Mouse (Mus musculus) erythroblast, embryonic 14.5 days (primary cell): ENCODE data around the gene Fam187b. TPM values are rescaled to one million over a fixed set of nuclear protein-coding genes. Genes with fewer than 3 reads are reported as not detected.

Experiments
- H3K27me3 ChIP-seq: 2 replicates; pipeline ENCODE4 v1.6.1; 2012; ENCODE audit warnings: inconsistent platforms; ENCODE audit not compliant: control insufficient read depth
- H3K36me3 ChIP-seq: 2 replicates; pipeline ENCODE4 v1.6.1; 2012; ENCODE audit warnings: mild to moderate bottlenecking, inconsistent platforms; ENCODE audit not compliant: control insufficient read depth
- H3K4me1 ChIP-seq: 2 replicates; pipeline ENCODE4 v1.6.1; 2012; ENCODE audit warnings: inconsistent platforms; ENCODE audit not compliant: control insufficient read depth
- H3K4me3 ChIP-seq: replicated peaks from 2 replicates; pipeline ENCODE3; 2012; ENCODE audit warnings: moderate library complexity, mild to moderate bottlenecking, inconsistent platforms
- H3K9me3 ChIP-seq: 2 replicates; pipeline ENCODE4 v1.6.1; 2012; ENCODE audit warnings: low read length, inconsistent platforms, mixed read lengths; ENCODE audit not compliant: control insufficient read depth
- GATA1 ChIP-seq: IDR thresholded peaks from 2 replicates; pipeline ENCODE4 v1.6.1; 2012; ENCODE audit warnings: low read length, inconsistent platforms, mixed read lengths
- TAL1 ChIP-seq: IDR thresholded peaks from 3 replicates; pipeline ENCODE4 v1.6.1; 2012; ENCODE audit warnings: low read length, inconsistent platforms, mixed read lengths
- polyA plus RNA-seq: library from polyadenylated mRNA; stranded (reverse); fragments of >175 nt; gene quantifications from 2 replicates; pipeline ENCODE4 v1.2.3, GENCODE M21; 2012

Gene Fam187b
- polyA plus RNA-seq, 1 experiment = not detected

DNA sequence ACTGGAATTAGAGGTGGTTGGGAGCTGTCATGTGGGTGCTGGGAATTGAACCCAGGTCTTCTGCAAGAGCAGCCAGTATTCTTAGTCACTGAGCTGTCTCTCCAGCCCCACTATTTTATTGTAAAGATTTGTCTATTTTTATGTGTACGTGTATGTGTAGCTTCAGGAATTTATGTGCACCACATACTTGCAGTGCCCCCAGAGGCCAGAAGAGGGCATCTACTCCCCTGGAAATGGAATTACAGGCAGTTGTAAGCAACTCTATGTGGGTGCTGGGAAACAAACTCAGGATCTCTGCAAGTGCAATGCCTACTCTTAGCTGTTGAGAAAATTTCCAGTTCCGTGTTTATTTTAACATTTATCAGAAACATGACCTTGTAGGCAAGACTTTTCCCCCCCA lies 22.9 kb downstream of the Fam187b start:
- 0 out of 2 replicates have a peak, but pooled peaks cover 2% of the 10 kb centered on the region for H3K9me3 ChIP-seq
- no peak overlapping the region for H3K4me3 ChIP-seq
- H3K36me3 ChIP-seq = no peaks in the 10 kb centered on the region
- no peaks in the 10 kb centered on the region for H3K27me3 ChIP-seq
- TF ChIP-seq GATA1 (no peak), TAL1 (no peak)
- no peaks in the 10 kb centered on the region for H3K4me1 ChIP-seq

DNA sequence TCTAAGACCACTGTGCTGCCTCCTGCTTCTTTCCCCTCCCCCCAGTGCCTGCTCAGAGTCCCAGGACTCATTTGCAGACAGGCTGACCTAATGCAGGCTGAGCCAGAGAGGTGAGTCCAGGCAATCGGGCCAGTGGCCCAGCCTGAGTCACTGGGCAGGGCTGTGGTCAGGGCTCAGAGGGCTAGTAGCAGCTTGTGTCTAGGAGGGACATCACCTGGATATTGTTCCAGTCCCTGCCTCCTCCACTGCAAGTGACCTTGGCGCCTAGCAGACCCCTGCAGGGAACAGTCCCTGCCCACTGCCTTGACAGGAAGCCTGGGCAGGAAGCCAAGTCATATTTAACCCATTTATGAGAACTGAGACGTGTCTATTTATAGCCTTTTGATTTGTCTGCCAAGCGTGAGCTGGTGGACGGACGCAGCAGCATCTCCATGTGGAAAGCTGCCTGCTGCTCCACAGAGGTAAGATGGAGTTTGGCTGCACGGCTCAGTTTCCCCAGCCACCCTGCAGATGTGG lies 27.0 kb downstream of the Fam187b start:
- no peaks in the 10 kb centered on the region for H3K27me3 ChIP-seq
- no peaks in the 10 kb centered on the region for H3K36me3 ChIP-seq
- H3K4me3 ChIP-seq = no peak overlapping the region
- TF ChIP-seq TAL1 = no peak
- TF ChIP-seq GATA1 = no peak
- 0 out of 2 replicates have a peak, but pooled peaks cover 2% of the 10 kb centered on the region for H3K9me3 ChIP-seq
- H3K4me1 ChIP-seq = no peaks in the 10 kb centered on the region

DNA sequence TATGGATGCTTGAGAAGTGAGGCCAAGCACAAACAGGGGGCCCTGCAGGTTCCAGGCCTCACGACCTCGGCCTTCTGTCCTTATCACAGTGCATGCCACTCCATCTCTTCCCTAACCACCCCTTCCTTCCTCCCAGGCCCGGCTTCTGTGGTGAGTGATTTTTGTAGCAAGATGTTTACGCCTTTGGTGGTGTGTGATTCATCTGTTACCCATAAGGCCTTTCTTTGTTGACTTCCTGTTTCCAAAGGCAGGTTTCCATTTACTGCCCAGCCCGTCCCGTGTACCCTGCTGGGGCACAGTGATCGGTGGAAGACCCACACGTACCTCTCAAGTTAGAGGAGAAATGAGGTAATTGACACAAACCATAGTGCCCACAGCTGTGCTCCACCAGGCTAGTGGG lies 29.1 kb downstream of the Fam187b start:
- no peaks in the 10 kb centered on the region for H3K36me3 ChIP-seq
- no peak overlapping the region for H3K4me3 ChIP-seq
- no peak for TF ChIP-seq GATA1
- no peak for TF ChIP-seq TAL1
- H3K27me3 ChIP-seq = no peaks in the 10 kb centered on the region
- no peaks in the 10 kb centered on the region for H3K4me1 ChIP-seq
- H3K9me3 ChIP-seq = no peaks in the 10 kb centered on the region

DNA sequence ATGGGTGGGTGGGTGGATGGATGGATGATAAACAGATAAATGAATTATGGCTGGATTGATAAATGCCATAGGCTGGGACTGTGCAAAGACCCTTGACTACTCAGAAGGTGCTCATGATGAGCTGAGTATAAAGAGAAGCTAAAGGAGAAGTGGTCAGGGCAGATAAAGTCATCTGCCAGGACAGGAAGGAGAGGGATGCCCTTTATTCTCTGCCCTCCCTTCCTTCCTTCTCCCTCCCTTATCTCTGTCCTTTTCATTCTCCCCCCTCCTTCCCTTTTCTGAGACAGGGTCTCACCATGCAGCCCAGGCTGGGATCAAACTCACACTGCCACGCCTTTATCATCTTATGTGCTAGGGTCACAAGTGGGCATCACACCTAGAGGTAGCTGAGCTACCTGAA lies 34.2 kb downstream of the Fam187b start:
- no peaks in the 10 kb centered on the region for H3K36me3 ChIP-seq
- H3K27me3 ChIP-seq = no peaks in the 10 kb centered on the region
- TF ChIP-seq TAL1 (no peak), GATA1 (no peak)
- no peaks in the 10 kb centered on the region for H3K4me1 ChIP-seq
- H3K9me3 ChIP-seq = no peaks in the 10 kb centered on the region
- H3K4me3 ChIP-seq = no peak overlapping the region

DNA sequence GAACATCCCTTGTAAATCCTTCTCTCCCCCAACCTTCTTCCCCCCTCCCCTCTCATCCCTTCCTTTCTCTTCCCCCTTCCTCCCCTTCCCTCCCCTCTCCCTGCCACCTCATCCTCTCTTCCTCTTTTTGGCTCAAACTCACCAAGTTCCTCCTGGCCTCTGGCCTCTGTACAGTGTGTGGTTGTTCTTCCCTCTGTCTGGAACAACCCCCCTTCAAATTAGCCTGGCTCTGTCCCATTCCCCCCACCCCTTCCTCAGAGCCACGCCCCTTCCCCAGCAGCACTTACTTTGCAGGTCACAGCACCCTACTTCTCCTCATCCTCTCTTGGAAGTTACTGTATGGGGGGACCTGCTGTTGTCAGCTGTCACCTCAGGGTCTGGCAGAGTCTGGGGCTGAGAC lies 34.6 kb downstream of the Fam187b start:
- no peaks in the 10 kb centered on the region for H3K9me3 ChIP-seq
- H3K27me3 ChIP-seq = no peaks in the 10 kb centered on the region
- no peak overlapping the region for H3K4me3 ChIP-seq
- H3K36me3 ChIP-seq = no peaks in the 10 kb centered on the region
- TF ChIP-seq TAL1 (no peak), GATA1 (no peak)
- no peaks in the 10 kb centered on the region for H3K4me1 ChIP-seq

DNA sequence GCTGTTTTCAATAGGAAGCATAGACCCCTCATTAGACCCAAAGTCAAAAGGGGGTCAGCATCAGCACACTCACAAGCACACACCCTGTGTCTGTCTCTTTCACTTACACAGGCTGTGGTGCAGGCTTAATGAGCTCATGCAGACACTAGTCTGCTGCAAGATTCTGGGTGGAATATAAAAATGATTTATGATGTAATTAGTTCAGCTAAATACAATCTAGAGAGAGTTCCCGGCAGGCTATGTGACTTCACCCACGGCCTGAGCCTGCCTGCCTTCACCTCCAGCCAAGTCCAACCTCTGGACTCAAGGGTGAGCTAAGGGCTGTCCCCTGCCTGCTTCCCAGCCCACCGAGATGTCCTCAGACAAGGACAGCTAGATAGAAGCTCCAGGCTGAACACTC lies 35.3 kb downstream of the Fam187b start:
- Histone ChIP-seq H3K27me3 (no peaks in the 10 kb centered on the region), H3K36me3 (no peaks in the 10 kb centered on the region), H3K4me1 (no peaks in the 10 kb centered on the region), H3K4me3 (no peak overlapping the region), H3K9me3 (no peaks in the 10 kb centered on the region)
- no peak for TF ChIP-seq TAL1
- no peak for TF ChIP-seq GATA1

DNA sequence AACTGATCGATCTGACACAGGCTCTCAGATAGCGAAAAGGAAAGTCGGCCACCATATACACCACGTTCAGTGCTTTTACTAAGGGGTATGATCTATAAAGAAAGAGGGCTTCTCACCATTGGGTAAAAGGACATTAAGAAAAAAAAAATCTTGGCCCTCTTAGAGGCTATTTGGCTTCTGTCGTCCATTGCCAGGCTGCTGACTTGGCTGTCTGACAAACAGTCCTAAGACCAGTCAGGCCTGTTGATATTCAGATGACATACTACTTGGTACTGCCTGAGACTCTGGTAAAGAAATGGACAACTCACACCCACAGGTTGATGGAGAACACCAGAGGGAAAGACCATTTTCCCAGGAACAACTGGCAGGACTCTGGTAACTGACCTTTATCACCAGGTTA lies 39.4 kb downstream of the Fam187b start:
- no peak for TF ChIP-seq GATA1
- TF ChIP-seq TAL1 = no peak
- no peaks in the 10 kb centered on the region for H3K4me1 ChIP-seq

DNA sequence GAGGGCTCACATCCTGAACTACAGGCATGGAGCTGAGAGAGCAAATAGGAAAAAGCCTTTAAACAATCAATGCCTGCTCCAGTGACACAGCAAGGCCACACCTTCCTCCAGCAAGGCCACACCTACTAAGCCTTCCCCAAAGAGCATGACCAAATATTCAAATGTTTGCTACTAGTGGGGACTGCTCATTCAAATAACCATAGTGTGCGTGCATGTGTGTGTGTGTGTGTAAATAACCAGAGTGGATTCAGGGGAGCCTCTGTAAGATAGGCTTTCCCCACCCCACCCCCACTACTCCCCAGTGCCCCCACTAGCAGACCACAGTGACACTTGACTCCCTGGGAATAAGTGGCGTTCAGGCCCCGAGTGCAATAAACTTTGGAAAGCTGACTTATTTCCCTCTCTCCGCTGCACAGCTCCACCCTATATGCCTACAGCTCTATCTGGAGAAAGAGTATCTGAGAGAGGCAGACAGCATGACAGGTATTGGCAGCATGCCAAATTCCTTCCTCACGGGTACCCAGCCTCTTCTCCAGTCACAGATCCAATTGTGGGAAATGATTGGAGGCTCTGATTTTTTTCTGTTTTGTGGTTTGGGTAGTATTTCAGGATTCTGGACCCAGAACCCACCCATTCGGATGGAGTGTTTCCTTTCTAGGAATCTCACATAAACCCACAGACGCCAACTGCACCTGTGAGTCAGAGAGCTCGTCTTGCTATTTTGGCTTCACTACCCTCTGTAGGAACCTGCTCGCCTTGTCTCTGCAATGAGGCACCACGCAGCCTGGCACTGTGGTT lies 43.7 kb downstream of the Fam187b start:
- TF ChIP-seq GATA1 (no peak), TAL1 (no peak)
- H3K36me3 ChIP-seq = no peaks in the 10 kb centered on the region
- no peaks in the 10 kb centered on the region for H3K4me1 ChIP-seq
- no peak overlapping the region for H3K4me3 ChIP-seq
- no peaks in the 10 kb centered on the region for H3K27me3 ChIP-seq
- no peaks in the 10 kb centered on the region for H3K9me3 ChIP-seq

More for the DNA sequence above, 39.4 kb downstream of the Fam187b start:
- H3K4me3 ChIP-seq = no peak overlapping the region
- H3K27me3 ChIP-seq = no peaks in the 10 kb centered on the region
- H3K36me3 ChIP-seq = no peaks in the 10 kb centered on the region
- no peaks in the 10 kb centered on the region for H3K9me3 ChIP-seq

DNA sequence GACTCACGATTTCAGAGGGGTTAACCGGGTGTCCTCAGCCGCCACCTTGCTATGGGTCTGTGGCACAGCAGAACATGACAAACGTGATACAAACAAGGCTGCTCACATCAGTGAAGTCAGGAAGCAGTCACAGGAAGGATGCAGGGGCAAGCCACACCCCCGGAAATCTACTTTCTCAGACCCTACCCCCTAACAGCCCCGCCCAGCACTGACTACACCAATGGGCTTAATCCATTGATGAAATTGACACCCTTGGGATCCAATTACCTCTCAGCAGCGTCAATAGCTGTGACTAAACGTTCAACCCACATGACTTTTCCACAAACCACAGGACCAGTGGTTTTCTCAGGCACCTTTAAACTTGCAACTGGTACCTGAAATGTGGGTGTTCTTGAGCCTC lies 55.0 kb downstream of the Fam187b start:
- no peak overlapping the region for H3K4me3 ChIP-seq
- no peaks in the 10 kb centered on the region for H3K9me3 ChIP-seq
- no peaks in the 10 kb centered on the region for H3K4me1 ChIP-seq
- H3K27me3 ChIP-seq = no peaks in the 10 kb centered on the region
- no peaks in the 10 kb centered on the region for H3K36me3 ChIP-seq
- no peak for TF ChIP-seq GATA1
- TF ChIP-seq TAL1 = no peak

DNA sequence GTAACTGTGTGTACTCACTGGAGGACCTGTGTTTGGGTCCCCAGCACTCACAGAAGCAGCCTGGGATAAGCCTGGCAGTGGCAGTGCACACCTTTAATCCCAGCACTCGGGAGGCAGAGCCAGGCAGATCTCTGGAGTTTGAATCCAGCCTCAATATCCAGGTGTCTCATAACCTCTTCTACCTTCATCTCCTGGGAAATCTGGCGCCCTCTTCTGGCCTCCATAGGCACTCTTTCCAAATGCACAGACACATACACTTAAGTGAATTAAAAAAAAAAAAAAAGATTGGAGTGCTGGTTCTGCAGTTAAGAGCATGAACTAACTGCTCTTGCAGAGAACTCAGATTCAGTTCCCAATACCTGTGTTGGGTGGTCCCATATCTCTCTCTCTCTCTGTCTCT lies 57.1 kb downstream of the Fam187b start:
- no peaks in the 10 kb centered on the region for H3K4me1 ChIP-seq
- H3K4me3 ChIP-seq = no peak overlapping the region
- TF ChIP-seq TAL1 = no peak
- no peak for TF ChIP-seq GATA1
- no peaks in the 10 kb centered on the region for H3K36me3 ChIP-seq
- H3K27me3 ChIP-seq = no peaks in the 10 kb centered on the region
- H3K9me3 ChIP-seq = no peaks in the 10 kb centered on the region
